Mouse (Mus musculus): ENCODE data around the gene Hpse2. TPM values are rescaled to one million over a fixed set of nuclear protein-coding genes. Genes with fewer than 3 reads are reported as not detected.

Hpse2 gene
- polyA plus RNA-seq, 1 experiment from 2014 or later, result 0.69 TPM

- no peaks in the 10 kb centered on the region for H3K4me1 ChIP-seq (ENCODE audit: insufficient read depth, low read length)
- H3K4me2 ChIP-seq (replicated peaks; ENCODE audit: low read depth, low read length), result no peak overlapping the region
- no peaks in the 10 kb centered on the region for H3K27me3 ChIP-seq (ENCODE audit: insufficient read depth, low read length)
- H3K9ac ChIP-seq (replicated peaks; ENCODE audit: low read length), result no peak overlapping the region
- H3K27ac ChIP-seq (ENCODE audit: low read length), result no peak overlapping the region
- H3K9me3 ChIP-seq (ENCODE audit: low read length), result peaks cover 4% of the 10 kb centered on the region; the same call in 1 of the 2 replicates
- no peaks in the 10 kb centered on the region for H3K36me3 ChIP-seq (ENCODE audit: insufficient read depth, low read length)
- 59% methylated on average over 5 of the region's 5 CpGs for WGBS
- no peak for ATAC-seq (ENCODE audit: low FRiP score, low TSS enrichment)
- H3K4me3 ChIP-seq (ENCODE audit: low read length), result no peak overlapping the region
Observed at GRCm38 (mm10) chr19:42850444-42850843, 537.7 kb downstream of the Hpse2 start.

- 84% methylated on average over 4 of the region's 4 CpGs for WGBS
- Histone ChIP-seq H3K9me3 (ENCODE audit: low read length) (no peaks in the 10 kb centered on the region), H3K9ac (replicated peaks; ENCODE audit: low read length) (no peak overlapping the region), H3K4me3 (ENCODE audit: low read length) (no peak overlapping the region), H3K36me3 (ENCODE audit: insufficient read depth, low read length) (no peaks in the 10 kb centered on the region), H3K27ac (ENCODE audit: low read length) (no peak overlapping the region), H3K4me2 (replicated peaks; ENCODE audit: low read depth, low read length) (no peak overlapping the region), H3K27me3 (ENCODE audit: insufficient read depth, low read length) (no peaks in the 10 kb centered on the region), H3K4me1 (ENCODE audit: insufficient read depth, low read length) (no peaks in the 10 kb centered on the region)
- no peak for ATAC-seq (ENCODE audit: low FRiP score, low TSS enrichment)
Observed at GRCm38 (mm10) chr19:42839621-42840294, 548.4 kb downstream of the Hpse2 start.

GRCm38 (mm10) chr19:42839118-42839517 is 549.0 kb downstream of the Hpse2 start:
- Histone ChIP-seq H3K36me3 (ENCODE audit: insufficient read depth, low read length) (no peaks in the 10 kb centered on the region), H3K4me2 (replicated peaks; ENCODE audit: low read depth, low read length) (no peak overlapping the region), H3K9ac (replicated peaks; ENCODE audit: low read length) (no peak overlapping the region), H3K9me3 (ENCODE audit: low read length) (no peaks in the 10 kb centered on the region), H3K4me1 (ENCODE audit: insufficient read depth, low read length) (no peaks in the 10 kb centered on the region), H3K4me3 (ENCODE audit: low read length) (no peak overlapping the region), H3K27ac (ENCODE audit: low read length) (no peak overlapping the region), H3K27me3 (ENCODE audit: insufficient read depth, low read length) (no peaks in the 10 kb centered on the region)
- ATAC-seq (ENCODE audit: low FRiP score, low TSS enrichment), result no peak
- 89% methylated on average over 2 of the region's 2 CpGs for WGBS

- 42% methylated on average over 2 of the region's 2 CpGs for WGBS
- Histone ChIP-seq H3K27ac (ENCODE audit: low read length) (peak overlapping the region; percentile 50; the same call in 1 of the 2 replicates), H3K9me3 (ENCODE audit: low read length) (no peaks in the 10 kb centered on the region), H3K4me2 (replicated peaks; ENCODE audit: low read depth, low read length) (no peak overlapping the region), H3K27me3 (ENCODE audit: insufficient read depth, low read length) (no peaks in the 10 kb centered on the region), H3K4me3 (ENCODE audit: low read length) (no peak overlapping the region), H3K9ac (replicated peaks; ENCODE audit: low read length) (no peak overlapping the region), H3K36me3 (ENCODE audit: insufficient read depth, low read length) (no peaks in the 10 kb centered on the region), H3K4me1 (ENCODE audit: insufficient read depth, low read length) (no peaks in the 10 kb centered on the region)
- 0 out of 2 replicates have a peak, but pooled peaks have one; percentile 46 for ATAC-seq (ENCODE audit: low FRiP score, low TSS enrichment)
Observed at GRCm38 (mm10) chr19:42838271-42838670, 549.9 kb downstream of the Hpse2 start.

GRCm38 (mm10) chr19:42837591-42837990 is 550.6 kb downstream of the Hpse2 start:
- H3K4me2 ChIP-seq (replicated peaks; ENCODE audit: low read depth, low read length), result no peak overlapping the region
- 79% methylated on average over 10 of the region's 10 CpGs for WGBS
- no peak for ATAC-seq (ENCODE audit: low FRiP score, low TSS enrichment)
- no peaks in the 10 kb centered on the region for H3K9me3 ChIP-seq (ENCODE audit: low read length)
- no peak overlapping the region for H3K4me3 ChIP-seq (ENCODE audit: low read length)
- H3K4me1 ChIP-seq (ENCODE audit: insufficient read depth, low read length), result no peaks in the 10 kb centered on the region
- H3K9ac ChIP-seq (replicated peaks; ENCODE audit: low read length), result no peak overlapping the region
- H3K36me3 ChIP-seq (ENCODE audit: insufficient read depth, low read length), result no peaks in the 10 kb centered on the region
- no peak overlapping the region for H3K27ac ChIP-seq (ENCODE audit: low read length)
- no peaks in the 10 kb centered on the region for H3K27me3 ChIP-seq (ENCODE audit: insufficient read depth, low read length)

GRCm38 (mm10) chr19:42833126-42833525 is 555.0 kb downstream of the Hpse2 start:
- 89% methylated on average over 7 of the region's 7 CpGs for WGBS
- no peaks in the 10 kb centered on the region for H3K27me3 ChIP-seq (ENCODE audit: insufficient read depth, low read length)
- H3K9ac ChIP-seq (replicated peaks; ENCODE audit: low read length), result no peak overlapping the region
- no peak overlapping the region for H3K27ac ChIP-seq (ENCODE audit: low read length)
- H3K4me3 ChIP-seq (ENCODE audit: low read length), result no peak overlapping the region
- H3K4me2 ChIP-seq (replicated peaks; ENCODE audit: low read depth, low read length), result no peak overlapping the region
- no peaks in the 10 kb centered on the region for H3K4me1 ChIP-seq (ENCODE audit: insufficient read depth, low read length)
- H3K36me3 ChIP-seq (ENCODE audit: insufficient read depth, low read length), result no peaks in the 10 kb centered on the region
- ATAC-seq (ENCODE audit: low FRiP score, low TSS enrichment), result no peak
- no peaks in the 10 kb centered on the region for H3K9me3 ChIP-seq (ENCODE audit: low read length)

- WGBS, result 90% methylated on average over 2 of the region's 2 CpGs
- Histone ChIP-seq H3K36me3 (ENCODE audit: insufficient read depth, low read length) (no peaks in the 10 kb centered on the region), H3K9ac (replicated peaks; ENCODE audit: low read length) (no peak overlapping the region), H3K4me3 (ENCODE audit: low read length) (no peak overlapping the region), H3K4me2 (replicated peaks; ENCODE audit: low read depth, low read length) (no peak overlapping the region), H3K27ac (ENCODE audit: low read length) (no peak overlapping the region), H3K9me3 (ENCODE audit: low read length) (no peaks in the 10 kb centered on the region), H3K4me1 (ENCODE audit: insufficient read depth, low read length) (no peaks in the 10 kb centered on the region), H3K27me3 (ENCODE audit: insufficient read depth, low read length) (no peaks in the 10 kb centered on the region)
- ATAC-seq (ENCODE audit: low FRiP score, low TSS enrichment), result no peak
Observed at GRCm38 (mm10) chr19:42832251-42832650, 555.9 kb downstream of the Hpse2 start.

GRCm38 (mm10) chr19:42829196-42829595 is 559.0 kb downstream of the Hpse2 start:
- no peak overlapping the region for H3K27ac ChIP-seq (ENCODE audit: low read length)
- no peak for ATAC-seq (ENCODE audit: low FRiP score, low TSS enrichment)
- no peaks in the 10 kb centered on the region for H3K36me3 ChIP-seq (ENCODE audit: insufficient read depth, low read length)
- no peaks in the 10 kb centered on the region for H3K9me3 ChIP-seq (ENCODE audit: low read length)
- no peak overlapping the region for H3K9ac ChIP-seq (replicated peaks; ENCODE audit: low read length)
- no peaks in the 10 kb centered on the region for H3K27me3 ChIP-seq (ENCODE audit: insufficient read depth, low read length)
- no peak overlapping the region for H3K4me3 ChIP-seq (ENCODE audit: low read length)
- H3K4me2 ChIP-seq (replicated peaks; ENCODE audit: low read depth, low read length), result no peak overlapping the region
- 76% methylated on average over 4 of the region's 4 CpGs for WGBS
- no peaks in the 10 kb centered on the region for H3K4me1 ChIP-seq (ENCODE audit: insufficient read depth, low read length)

- H3K9ac ChIP-seq (replicated peaks; ENCODE audit: low read length), result no peak overlapping the region
- H3K4me1 ChIP-seq (ENCODE audit: insufficient read depth, low read length), result no peaks in the 10 kb centered on the region
- H3K9me3 ChIP-seq (ENCODE audit: low read length), result no peaks in the 10 kb centered on the region
- no peak overlapping the region for H3K27ac ChIP-seq (ENCODE audit: low read length)
- no peak overlapping the region for H3K4me3 ChIP-seq (ENCODE audit: low read length)
- H3K4me2 ChIP-seq (replicated peaks; ENCODE audit: low read depth, low read length), result no peak overlapping the region
- no peaks in the 10 kb centered on the region for H3K36me3 ChIP-seq (ENCODE audit: insufficient read depth, low read length)
- no peak for ATAC-seq (ENCODE audit: low FRiP score, low TSS enrichment)
- 50% methylated on average over 3 of the region's 3 CpGs for WGBS
- no peaks in the 10 kb centered on the region for H3K27me3 ChIP-seq (ENCODE audit: insufficient read depth, low read length)
Observed at GRCm38 (mm10) chr19:42827843-42828242, 560.3 kb downstream of the Hpse2 start.

GRCm38 (mm10) chr19:42820109-42820508 is 568.0 kb downstream of the Hpse2 start:
- no peaks in the 10 kb centered on the region for H3K36me3 ChIP-seq (ENCODE audit: insufficient read depth, low read length)
- H3K27ac ChIP-seq (ENCODE audit: low read length), result no peak overlapping the region
- ATAC-seq (ENCODE audit: low FRiP score, low TSS enrichment), result no peak
- H3K4me3 ChIP-seq (ENCODE audit: low read length), result no peak overlapping the region
- H3K9ac ChIP-seq (replicated peaks; ENCODE audit: low read length), result no peak overlapping the region
- no peak overlapping the region for H3K4me2 ChIP-seq (replicated peaks; ENCODE audit: low read depth, low read length)
- no peaks in the 10 kb centered on the region for H3K4me1 ChIP-seq (ENCODE audit: insufficient read depth, low read length)
- H3K9me3 ChIP-seq (ENCODE audit: low read length), result no peaks in the 10 kb centered on the region
- no peaks in the 10 kb centered on the region for H3K27me3 ChIP-seq (ENCODE audit: insufficient read depth, low read length)
- WGBS, result 87% methylated on average over 5 of the region's 5 CpGs

Data from kidney, embryonic 16.5 days (tissue).